Mouse (Mus musculus) CD4-positive, CD25-positive, alpha-beta regulatory T cell, adult 2 months (primary cell): ENCODE data around the gene Sucla2.

Source experiments
- DNase-seq: peaks from one replicate; pipeline ENCODE4 v3.0.0-alpha.2; 2012; ENCODE audit warnings: low read depth, low spot score

Sucla2 gene

GRCm38 (mm10) chr14:73524766-73525448 is at the start of gene Sucla2:
TSS of gene Sucla2 (plus strand) at chr14:73525319.
- peak; percentile 98 for DNase-seq

- no peak for DNase-seq
Measured at GRCm38 (mm10) chr14:73475506-73475905, 49.6 kb upstream of the Sucla2 start.

GRCm38 (mm10) chr14:73476361-73476934 is 48.7 kb upstream of the Sucla2 start:
- DNase-seq: no peak

DNA sequence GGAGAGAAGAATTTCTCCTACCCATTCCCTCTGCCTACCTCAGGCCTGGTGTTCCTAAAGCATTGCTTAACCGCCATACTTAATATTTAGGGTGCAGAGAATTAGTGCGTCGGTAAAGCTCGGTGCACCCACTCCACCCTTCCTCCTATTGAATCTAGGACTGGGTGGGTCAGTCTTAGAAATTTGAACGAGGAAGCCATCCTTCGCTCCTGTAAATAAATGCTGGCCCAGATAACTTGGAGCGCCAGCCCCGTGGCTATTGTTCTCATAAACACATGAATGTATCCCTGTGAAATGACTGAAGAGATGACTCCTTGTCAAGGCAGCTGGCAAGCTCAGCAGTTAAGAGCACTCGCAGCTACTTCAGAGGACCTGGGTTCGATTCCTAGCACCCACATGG is 48.0 kb upstream of the Sucla2 start:
- no peak for DNase-seq

GRCm38 (mm10) chr14:73478321-73478720 is 46.8 kb upstream of the Sucla2 start:
- no peak for DNase-seq

GRCm38 (mm10) chr14:73479771-73480170 is 45.3 kb upstream of the Sucla2 start:
- DNase-seq: no peak

DNA sequence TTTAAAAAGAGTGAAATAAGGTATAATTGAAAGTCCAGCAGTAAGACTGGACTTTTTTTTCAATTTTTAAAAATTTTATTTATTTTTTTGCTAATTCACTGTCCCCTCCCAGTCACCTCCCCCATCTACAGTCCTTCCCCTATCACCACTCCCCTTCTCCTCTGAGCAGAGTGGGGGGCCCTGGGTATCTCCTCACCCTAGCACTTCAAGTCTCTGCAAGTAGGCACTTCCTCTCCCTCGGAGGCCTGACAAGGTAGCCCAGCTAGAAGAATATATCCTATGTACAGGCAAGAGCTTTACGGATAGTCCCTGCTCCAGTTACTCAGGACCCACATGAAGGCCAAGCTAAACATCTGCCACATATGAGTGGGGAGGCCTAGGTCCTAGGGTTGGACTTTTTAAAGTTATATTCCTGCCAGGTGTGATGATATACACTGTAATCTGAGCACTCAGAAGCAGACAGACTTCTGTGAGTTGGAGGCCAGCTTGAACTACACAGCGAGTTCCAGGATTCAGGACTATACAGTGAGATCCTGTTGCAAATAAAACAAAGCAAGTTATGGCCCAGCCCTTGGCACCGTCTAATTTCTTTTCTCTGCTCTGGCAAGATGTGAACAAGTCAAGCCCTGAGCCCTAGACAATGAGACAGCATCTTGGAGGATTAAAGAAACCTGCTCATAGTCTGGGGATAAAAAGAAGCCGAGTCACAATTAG is 41.4 kb upstream of the Sucla2 start:
- DNase-seq: no peak

DNA sequence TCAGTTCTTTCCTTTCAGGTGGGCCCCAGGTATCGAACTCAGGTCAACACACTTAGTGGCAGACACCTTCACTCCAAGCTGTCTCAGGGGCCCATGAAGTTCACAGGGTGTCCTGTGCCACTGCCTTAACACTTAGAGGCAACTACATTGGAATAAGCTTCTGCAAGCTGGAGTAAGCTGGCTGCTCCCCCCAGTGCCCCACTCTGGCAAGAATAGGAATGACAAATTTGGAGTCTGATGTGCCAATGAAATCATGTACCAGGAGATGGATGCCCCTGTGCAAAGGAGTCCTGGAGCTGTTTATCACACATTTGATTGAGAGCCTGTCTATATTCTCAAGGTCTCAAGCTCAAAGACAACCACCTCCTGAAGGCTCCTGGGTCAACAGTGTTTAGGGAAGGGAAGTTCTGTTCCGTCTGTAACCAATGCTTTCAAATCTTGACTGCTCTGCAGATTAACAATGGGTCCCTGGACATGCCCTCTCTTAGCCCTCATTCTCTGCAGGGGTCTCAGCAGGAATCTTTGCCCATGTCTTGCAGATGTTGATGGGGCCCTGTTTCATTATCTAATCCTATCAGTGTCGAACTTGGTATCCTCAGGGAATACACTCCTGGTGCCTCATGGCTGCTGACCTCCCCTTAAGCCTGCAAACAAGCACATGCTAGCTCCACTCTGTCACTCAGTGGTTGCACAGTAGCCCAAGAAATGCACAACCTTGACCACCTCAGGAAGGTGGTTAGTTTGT is 40.6 kb upstream of the Sucla2 start:
- no peak for DNase-seq

- no peak for DNase-seq
Measured at GRCm38 (mm10) chr14:73486641-73487040, 38.5 kb upstream of the Sucla2 start.

DNA sequence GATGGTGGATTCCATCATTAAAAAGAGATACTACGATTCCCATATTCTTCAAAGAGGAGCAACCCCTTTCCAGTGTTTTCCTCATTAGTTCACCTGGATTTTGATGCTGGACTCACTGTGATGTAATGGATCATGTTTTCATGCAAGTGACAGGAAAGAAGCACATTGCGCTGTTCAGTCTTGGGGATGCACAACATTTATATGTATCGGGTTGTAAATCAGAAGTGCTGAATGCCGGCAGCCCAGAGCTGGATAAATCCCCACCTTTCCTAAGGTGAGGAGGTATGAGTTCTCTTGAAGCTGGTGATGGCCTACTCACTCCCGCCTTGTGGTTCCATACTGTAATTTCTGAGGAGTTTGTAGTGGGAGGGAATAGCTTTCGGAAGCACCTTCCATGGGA is 31.8 kb upstream of the Sucla2 start:
- no peak for DNase-seq

GRCm38 (mm10) chr14:73494122-73494521 is 31.0 kb upstream of the Sucla2 start:
- no peak for DNase-seq

- no peak for DNase-seq
Measured at GRCm38 (mm10) chr14:73495753-73496152, 29.4 kb upstream of the Sucla2 start.

DNA sequence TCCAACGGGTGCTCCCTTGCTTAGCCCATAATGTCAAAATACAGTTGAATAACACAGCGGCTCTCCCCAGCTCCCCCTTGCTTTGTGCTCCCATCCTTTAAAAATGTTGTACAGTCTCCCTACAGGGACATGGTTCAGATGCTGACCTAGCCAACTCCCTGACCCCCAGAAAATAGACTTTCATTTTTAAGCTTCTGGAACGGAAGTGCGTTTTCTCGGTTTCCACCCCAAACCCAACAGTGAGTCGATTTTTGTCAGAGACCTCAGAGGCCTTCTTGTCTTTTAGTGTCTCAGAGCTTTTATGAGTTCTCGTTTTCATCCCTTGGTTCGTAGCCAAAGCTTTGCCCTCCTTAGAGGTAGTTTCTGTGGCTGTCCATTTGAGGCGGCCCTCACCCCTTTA is 23.8 kb upstream of the Sucla2 start:
- DNase-seq: no peak

GRCm38 (mm10) chr14:73501721-73502120 is 23.4 kb upstream of the Sucla2 start:
- no peak for DNase-seq

GRCm38 (mm10) chr14:73502591-73503184 is 22.4 kb upstream of the Sucla2 start:
- DNase-seq: no peak

- no peak for DNase-seq
Measured at GRCm38 (mm10) chr14:73503237-73503933, 21.7 kb upstream of the Sucla2 start.

- no peak for DNase-seq
Measured at GRCm38 (mm10) chr14:73506283-73506682, 18.8 kb upstream of the Sucla2 start.

DNA sequence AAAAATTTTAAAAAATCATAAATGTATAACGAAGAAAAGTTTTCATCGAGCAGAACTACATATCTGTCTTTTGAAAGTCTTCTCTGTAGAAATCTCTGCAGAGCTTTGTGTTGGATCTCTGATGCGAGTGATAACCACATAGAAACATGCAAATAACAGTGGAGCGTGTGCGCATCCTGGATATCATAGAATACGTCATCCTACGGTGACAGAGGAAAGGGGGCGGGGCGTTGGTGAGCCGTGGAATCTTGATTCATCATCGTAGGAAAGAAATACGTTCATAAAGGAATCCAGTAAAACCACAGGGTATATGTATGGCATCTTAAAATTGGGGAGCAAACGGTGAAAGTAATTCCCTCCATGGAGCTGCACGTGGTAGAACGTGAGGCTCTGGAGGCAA is 17.9 kb upstream of the Sucla2 start:
- DNase-seq: peak; percentile 71

GRCm38 (mm10) chr14:73507702-73508376 is 17.3 kb upstream of the Sucla2 start:
- peak; percentile 43 for DNase-seq

DNA sequence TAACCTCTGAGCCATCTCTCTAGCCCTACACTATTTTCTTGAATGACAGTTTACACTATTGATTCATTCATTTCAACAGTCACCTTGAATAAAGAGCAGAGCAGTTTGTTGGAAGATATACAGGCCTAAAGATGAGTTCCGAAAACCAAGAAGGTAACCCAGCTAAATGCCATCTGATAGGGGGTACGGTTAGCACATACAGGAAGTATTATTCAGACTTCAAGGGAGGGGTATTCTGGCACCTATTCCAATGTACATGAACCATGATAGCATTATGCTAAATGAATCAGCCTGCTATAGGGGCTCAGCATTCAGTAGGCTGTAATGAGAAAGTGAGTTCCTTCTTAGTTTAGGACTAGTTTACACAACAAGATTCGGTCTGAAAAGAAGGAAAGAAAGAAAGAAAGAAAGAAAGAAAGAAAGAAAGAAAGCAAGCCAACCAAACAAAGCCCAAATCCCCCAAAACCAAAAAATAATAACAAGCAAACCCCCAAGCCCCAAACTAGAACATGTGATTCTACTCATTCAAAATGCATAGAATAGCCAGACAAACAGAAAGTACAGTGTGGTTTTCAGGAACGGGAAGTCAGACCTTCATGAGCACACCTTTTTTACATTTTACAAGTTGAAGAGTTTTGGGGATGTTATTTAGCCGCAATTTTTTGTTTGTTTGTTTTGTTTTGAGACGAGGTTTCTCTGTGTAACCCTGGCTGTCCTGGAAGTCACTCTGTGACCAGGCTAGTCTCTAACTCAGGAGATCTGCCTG is 16.3 kb upstream of the Sucla2 start:
- DNase-seq: peak; percentile 16
